Mouse (Mus musculus): ENCODE data around the gene Rab4b.
A peak's percentile ranks its signal among the peaks of the same experiment; 100 is the strongest.

Rab4b gene

DNA sequence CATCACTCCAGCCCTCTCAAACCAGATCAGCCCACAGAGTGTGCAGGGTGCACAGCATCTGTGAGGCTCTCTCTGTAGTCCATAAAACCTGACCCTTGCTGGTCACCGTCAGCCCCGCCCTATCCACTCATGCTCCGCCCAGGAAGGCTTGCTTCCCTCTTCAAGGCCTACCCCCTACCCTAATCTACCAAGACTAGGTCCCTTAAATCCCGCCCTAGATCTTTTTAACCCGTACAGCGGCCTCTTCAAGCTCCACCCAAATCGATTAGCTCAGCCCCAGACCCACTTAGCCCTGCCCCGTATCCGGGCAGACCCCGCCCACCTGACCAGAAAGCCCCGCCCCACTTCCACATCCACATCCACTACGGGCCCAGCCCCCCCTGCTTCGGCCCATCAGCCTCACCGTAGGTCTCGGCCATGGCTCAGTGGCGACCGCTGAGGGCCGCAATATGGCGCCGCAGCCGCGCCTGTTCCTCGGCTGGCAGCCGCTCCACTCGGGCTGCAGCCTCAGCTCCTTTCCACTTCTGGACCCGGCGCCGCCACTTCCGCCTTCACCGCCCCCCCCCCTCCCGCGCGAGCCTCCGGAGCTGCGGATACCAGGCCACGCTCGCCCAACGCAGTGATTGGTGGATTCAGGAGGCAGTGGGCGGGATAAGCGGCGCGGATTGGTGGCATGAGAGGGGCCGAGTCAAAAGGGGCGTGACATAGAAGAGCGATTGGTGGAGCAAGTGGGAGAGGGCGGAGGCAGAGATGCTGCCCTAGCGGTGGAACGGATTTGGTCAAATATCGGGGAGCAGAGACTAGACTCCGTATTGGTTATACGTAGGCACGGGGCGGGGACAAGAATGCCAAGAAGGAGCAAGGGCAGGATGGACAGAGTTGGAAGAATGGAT is at the start of gene Rab4b:
Gene Rab4b, minus strand, starts transcription at position 573 of the 893 bp plus-strand sequence.
- DNase-seq (ENCODE audit: low read depth, low spot score), result peak; percentile 99

DNA sequence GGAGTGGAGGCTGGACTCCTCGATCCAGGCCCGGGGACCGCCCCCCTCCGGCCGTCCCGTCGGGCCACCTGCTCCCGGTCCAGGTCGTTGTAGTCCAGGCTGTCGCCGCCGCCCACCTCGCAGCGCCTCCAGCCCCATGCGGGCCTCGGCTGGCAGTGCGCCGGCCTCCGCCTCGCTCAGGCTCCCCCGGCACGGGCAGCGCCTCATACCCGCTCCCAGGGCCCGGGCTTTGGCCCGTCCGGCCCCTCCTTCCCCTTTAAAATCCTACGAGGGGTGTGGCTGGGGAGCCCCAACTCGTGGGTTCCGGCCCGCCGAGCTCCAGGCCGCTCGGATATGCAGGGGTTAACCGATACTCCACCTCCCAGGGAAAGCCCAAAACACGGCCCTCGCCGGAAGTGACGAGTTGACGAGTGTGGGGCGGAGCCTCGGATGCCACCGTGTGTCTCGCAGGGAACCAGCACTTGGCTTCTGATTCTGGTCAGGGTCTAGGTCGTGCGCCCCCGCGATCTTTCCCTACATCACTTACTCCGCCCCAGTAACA is 49.7 kb upstream of the Rab4b start, which contains the start of gene Itpkc:
Gene Itpkc, minus strand, starts transcription at position 381 of the 541 bp plus-strand sequence.
- DNase-seq (ENCODE audit: low read depth, low spot score), result peak; percentile 83

DNA sequence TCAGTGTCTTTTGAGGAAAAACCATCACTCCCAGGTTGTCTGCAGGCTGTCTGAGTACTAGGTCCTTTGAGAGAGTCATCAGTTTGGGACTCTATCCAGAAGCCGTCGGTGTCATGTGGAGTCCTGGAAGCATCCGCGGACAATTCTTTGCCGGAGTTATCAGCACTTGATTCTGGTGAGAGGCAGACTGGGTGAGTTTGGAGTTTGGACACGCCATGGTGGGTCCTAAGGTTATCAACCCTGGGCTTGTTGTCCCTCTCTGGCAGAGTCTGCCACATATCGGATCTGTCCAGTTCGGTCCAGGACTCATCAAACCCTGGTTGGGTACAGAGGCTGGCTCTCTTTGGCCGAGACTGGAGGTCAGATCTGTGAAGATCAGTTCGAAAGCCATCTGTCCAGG is 49.0 kb upstream of the Rab4b start:
- no peak for DNase-seq (ENCODE audit: low read depth, low spot score)

DNA sequence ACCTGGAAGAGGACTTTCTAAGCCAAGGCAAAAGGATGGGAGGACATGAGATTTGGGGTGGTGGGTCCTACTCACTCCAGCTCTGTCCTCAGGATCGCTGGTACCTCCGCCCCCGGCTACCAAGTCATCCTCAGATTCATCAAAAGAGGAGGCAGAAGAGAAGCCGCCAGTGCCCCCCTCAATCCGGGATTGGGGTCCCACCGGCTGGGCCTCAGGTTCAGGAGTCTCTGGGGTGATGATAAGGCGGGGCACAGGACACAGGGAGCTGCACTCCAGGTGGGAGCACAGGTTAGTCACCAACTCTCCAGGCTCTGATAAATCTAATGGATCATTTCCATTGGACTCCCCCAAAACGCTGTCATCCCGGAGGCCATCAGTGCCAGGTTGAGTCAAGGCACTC is 48.6 kb upstream of the Rab4b start:
- no peak for DNase-seq (ENCODE audit: low read depth, low spot score)

DNA sequence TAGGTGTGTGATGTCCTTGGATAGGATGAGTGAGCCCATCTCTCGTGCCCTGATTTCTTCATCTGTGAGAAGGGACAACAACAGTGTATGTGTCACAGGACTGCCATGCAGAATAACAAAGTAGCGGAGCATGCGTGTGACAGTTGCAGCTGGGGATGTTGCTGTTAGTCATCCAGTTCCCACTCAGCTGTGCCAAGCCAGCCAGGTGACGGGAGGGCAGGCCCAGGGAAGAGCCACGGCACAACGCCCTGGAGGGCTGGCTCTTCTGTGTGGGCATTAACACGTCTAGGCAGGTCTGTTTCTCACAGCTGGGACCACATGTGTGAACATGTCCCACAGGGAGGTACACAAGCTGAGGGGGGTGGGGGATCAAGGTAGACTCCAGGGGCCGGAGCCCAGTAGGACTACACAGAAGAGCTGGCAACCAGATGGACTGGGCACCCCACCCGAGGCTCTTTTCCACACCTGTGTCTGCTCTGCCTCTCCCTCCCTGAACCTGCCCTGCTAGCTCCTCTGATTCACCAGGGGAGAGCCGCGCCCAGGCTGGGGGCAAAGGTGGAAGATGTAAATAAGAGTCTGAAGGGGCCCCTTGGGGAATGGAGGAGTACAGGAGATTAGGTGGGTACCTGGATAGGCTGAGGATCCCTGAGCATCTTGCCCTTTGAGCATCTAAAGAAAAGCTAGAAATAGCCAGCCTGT is 46.3 kb upstream of the Rab4b start:
- DNase-seq (ENCODE audit: low read depth, low spot score), result no peak

GRCm38 (mm10) chr7:27222538-27222937 is 43.8 kb upstream of the Rab4b start:
- no peak for DNase-seq (ENCODE audit: low read depth, low spot score)

- no peak for DNase-seq (ENCODE audit: low read depth, low spot score)
Measured at GRCm38 (mm10) chr7:27221939-27222338, 43.2 kb upstream of the Rab4b start.

DNA sequence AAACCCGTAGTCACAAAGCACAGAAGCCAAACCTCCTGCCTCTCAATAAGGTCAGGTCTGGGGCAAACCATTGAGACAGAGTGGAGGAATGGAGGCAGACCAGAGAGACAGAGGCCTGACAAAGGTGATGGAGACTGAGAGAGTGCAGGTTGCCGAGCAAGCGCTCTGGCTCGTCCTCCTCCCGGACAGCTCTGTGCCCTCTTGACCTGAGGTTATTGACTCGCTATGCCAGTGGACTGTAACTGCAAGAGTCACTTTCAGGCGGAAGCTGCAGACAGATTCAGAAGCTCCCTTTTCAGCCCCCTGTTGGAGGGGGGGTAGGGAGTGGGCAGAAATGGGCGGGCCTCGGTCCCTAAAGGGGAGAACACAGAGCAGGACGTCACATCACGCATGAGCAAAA is 41.2 kb upstream of the Rab4b start:
- no peak for DNase-seq (ENCODE audit: low read depth, low spot score)

DNA sequence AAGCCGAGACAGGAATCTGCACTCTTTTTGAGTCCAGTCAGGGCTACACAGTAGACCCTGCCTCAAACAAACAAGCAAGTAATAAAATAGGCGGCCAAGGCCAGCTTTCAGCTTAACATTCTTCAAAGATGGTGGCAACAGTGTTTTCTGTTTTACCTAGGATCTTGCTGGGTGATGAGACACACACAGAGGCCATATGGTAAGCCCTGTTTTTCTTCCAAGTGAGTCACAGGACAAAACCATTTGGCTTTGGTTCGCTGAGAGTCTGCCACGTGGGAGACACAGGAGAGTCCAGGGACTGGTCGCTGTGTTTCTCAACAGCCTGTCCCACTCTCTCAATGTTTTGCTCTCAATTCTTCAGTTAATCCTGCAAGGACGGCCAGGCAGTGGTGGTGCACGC is 39.9 kb upstream of the Rab4b start:
- DNase-seq (ENCODE audit: low read depth, low spot score), result no peak

DNA sequence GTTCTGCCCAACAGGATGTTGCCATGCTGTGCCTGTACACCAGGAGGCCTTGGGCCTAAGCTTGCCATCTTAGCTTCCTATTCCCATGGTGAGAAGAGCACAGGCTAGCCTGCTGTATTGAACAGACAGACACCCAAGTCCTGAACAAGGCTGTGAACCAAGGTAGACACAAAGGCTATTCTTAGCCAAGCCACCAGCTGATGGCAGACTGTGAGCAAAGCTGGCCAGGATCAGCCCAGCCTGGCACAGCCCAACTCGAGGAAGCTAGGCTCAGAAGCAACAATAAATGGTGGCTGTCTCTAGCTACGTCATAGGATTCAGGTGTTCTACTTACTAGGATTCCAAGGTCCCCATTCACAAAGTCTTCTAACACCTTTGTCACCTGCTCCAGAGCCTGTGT is 33.9 kb upstream of the Rab4b start:
- no peak for DNase-seq (ENCODE audit: low read depth, low spot score)

DNA sequence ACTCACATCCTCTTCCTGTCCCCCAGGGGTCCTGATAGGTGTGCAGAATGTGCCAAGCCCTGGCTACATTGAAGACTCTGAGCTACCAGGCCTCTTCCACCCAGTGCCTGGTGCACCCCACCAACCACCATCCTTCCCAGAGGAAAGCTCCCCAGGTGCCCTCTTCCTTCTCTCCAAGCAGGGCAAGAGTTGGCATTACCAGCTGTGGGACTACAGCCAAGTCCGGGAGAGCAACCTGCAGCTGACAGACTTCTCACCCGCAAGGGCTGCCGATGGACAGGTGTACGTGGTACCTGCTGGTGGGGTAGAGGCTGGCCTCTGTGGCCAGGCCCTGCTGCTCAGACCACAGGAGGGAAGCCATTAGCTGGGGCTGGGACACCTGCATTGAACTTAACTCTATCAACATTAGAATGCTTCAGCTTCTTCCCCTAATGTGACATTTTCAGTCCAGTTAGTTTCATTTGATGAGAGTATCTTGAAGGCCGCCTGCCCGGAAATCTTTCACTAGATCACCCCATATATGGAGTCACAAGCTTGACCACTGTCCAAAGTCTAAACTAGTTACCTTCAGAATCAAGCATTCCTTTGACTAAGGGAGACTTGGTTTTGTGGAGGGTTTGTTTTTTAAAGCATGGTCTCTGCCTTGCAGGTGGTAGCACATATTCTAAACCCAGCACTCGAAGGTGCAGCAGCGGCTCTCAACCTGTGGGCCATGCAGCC is 25.2 kb upstream of the Rab4b start:
- no peak for DNase-seq (ENCODE audit: low read depth, low spot score)

DNA sequence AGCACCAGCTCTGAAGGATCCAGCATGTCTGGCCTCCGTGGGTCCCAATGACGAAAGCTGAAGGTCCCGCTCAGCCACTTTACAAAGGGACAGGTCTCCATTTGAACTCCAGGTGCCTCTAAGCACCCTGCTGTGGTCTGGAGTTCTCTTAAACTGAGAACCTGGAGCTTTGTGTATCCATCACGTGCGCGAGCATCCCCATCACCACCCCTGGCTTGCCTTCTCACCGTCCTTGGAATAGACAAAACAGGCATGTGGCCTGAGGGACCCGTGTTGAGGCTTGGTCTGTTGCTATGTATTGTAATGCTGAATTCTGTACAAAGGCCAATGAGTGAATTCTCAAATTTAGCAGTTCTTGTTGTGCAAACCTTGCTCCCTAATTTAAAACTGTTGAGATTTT is 20.1 kb upstream of the Rab4b start:
- DNase-seq (ENCODE audit: low read depth, low spot score), result no peak

DNA sequence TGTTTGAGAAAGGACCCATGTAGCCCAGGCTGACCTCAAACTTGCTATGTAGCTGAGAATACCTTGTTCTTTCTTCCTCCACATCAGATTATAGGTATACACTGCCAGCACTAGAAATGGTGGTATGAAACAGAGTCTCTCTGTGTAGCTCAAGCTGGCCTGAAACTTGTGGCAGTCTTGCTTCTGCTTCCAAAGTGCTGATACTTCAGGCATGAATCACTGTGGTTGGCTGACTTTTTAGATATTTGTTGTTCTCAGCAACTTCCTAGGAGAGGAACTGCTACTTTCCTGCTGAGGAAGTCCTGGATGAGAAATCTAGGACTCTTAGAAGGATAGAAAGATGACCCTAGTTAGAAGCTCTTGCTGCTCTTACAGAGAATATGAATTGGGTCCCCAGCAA is 19.7 kb upstream of the Rab4b start:
- no peak for DNase-seq (ENCODE audit: low read depth, low spot score)

GRCm38 (mm10) chr7:27197634-27198033 is 18.9 kb upstream of the Rab4b start:
- DNase-seq (ENCODE audit: low read depth, low spot score), result no peak

DNA sequence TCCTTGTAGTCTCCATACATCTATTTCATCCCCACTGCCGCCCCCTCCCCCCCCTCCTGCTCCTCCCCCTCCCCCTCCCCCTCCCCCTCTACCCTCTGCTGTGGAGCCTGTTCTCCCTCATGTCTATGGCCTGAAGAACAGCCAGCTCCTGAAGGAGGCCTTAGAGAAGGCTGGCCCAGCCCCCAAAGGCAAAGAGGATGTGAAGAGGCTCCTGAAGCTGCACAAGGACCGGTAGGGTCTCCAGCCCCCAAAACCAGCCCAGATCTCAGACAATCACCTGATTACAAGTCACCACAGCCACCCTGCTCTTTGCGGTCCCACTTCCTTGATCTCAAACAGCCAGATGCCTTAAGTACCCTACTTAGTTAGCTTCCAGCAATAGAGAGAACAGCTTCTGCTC is 18.4 kb upstream of the Rab4b start:
- DNase-seq (ENCODE audit: low read depth, low spot score), result no peak

- DNase-seq (ENCODE audit: low read depth, low spot score), result peak; percentile 100
Measured at GRCm38 (mm10) chr7:27195681-27196611, 17.2 kb upstream of the Rab4b start, which contains the start of the genes BC024978 and Snrpa. Gene BC024978 (plus strand): TSS chr7:27195781. Gene Snrpa (minus strand): TSS chr7:27196271.

GRCm38 (mm10) chr7:27193731-27194130 is 15.0 kb upstream of the Rab4b start:
- no peak for DNase-seq (ENCODE audit: low read depth, low spot score)

DNA sequence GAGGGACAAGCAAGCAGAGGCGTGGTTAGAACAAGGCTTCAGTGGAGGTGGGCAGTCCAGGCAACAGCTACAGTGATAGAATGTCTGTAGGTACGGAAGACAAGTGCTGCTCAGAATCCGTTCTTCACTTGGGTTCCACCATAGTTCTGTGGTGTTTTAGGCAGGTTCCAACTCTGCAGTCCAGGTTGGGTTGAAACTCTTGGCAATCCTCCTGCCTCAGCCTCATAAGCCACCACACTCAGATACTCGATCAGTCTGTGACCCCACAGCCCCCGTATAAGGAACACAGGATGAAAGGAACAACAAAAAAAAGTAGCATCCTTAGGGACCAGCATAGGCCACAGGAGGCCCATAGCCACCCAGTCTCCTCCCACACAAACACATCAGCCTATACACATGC is 13.7 kb upstream of the Rab4b start:
- DNase-seq (ENCODE audit: low read depth, low spot score), result no peak

DNA sequence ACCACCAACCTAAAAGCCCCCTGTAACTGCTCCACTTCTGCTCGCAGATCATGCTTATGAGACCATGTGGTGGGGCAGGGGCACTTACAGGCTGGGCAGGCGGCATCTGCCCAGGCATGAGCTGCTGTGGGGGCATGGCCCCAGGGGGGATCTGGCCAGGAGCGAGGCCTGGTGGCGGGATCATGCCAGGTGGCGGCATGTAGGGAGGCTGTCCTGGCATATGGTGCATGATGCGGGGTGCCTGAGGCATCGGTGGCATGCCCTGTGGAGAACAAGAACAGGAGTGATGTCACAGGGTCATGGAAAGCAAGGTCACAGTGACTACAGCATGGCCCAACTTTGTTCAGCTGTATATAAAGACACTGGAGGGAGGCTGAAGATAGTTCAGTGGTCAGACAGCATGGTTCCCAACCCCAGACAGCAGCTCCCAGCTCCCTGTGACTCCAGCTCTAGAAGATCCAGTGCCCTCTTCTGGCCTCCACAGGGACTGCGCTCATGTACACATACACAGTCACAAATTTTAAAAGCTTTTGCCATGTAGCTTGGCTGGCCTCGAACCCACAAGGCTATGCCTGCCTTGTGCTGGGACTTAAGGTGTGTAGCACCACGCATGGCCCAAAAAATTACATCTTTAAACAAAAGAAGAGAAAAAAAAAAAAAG is 10.7 kb upstream of the Rab4b start:
- DNase-seq (ENCODE audit: low read depth, low spot score), result no peak

DNA sequence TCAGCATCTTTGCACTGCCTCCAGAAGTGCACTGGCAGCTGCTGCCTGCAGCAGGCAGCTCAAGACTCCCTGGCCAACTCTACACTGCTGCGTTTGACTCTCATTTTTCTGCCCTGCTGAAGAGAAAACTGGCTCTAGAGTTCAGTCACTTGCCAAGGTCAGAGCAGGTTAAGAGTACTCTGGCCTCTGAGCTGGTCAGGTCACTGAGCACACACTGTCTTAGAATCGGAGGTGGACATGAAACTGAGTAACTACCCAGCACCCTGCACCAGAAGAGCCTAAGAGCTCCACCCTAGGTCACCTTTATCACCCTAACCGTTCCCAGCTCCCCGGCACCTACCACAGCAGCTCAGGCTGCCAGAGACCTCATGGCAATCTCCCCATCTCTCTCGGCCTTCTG is 7.3 kb upstream of the Rab4b start:
- DNase-seq (ENCODE audit: low read depth, low spot score), result no peak

All from skeletal muscle tissue, adult 2 months (tissue).